Mouse (Mus musculus): ENCODE measurements around the gene Clpb. TPM values are rescaled to one million over a fixed set of nuclear protein-coding genes. Genes with fewer than 3 reads are reported as not detected.
"Not testable (repeated sequence)": the region's sequence is repeated elsewhere in the genome, so short reads cannot be mapped to it uniquely, and the experiment has no call there.

Gene Clpb
- 2.1 and 3.1 TPM in 2 replicates for polyA plus RNA-seq (2012)

DNA sequence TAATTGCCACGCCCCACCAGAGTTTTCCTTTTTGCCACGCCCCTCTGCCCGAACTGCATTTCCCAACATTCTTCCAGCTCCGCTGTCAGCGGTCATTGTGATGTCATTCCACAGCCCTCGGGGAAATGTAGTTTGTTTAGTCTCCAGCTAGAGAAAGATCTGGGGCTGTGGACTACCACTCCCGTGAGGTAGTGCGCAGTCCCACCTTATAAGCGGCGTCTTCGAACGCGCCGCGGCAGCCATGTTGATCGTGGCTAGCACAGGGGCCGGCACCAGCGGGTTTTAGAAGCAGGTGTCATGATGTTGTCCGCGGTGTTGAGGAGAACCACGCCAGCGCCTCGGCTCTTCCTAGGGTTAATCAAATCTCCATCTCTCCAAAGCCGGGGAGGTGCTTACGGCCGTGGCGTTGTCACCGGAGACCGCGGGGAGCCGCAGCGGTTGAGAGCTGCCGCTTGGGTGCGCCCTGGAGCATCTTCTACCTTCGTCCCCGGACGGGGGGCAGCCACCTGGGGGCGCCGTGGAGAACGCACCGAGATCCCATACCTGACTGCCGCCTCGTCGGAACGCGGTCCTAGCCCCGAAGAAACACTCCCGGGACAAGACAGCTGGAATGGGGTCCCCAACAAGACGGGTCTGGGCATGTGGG is at the start of gene Clpb:
TSS of gene Clpb (plus strand) at position 120 of the 646 bp plus-strand sequence.
- TF ChIP-seq GATA1 (IDR thresholded peaks at IDR 0.05; ENCODE audit: low read length), result no peak
- no peak for TF ChIP-seq TAL1 (IDR thresholded peaks at IDR 0.05; ENCODE audit: low read length)
- no peaks in the 10 kb centered on the region for H3K27me3 ChIP-seq (ENCODE audit: control insufficient read depth)

DNA sequence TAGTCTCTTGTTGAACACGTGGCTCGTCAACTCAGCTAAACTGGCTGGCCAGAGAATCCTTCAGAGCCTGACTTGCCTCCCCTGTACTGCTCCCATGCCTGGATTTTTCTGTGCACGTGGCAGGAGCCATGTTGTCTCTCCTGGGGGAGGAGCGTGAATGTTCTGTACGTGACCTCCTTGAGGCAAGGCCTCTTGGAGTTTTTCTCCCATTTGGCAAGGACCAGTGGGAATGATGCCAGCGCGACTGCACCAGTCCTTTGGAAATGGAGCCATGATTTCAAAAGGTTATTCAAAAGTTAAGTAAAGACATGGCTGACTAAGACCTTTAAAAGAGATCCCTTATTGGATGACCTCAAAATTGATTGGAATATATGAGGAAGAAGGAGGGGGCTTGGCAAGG is 48.0 kb upstream of the Clpb start:
- H3K27me3 ChIP-seq (ENCODE audit: control insufficient read depth), result no peaks in the 10 kb centered on the region
- no peaks in the 10 kb centered on the region for H3K4me1 ChIP-seq (ENCODE audit: control insufficient read depth)
- H3K9me3 ChIP-seq (ENCODE audit: control insufficient read depth, low read length), result no peaks in the 10 kb centered on the region
- no peak overlapping the region for H3K4me3 ChIP-seq (replicated peaks)
- H3K36me3 ChIP-seq (ENCODE audit: control insufficient read depth), result no peaks in the 10 kb centered on the region
- TF ChIP-seq GATA1 (IDR thresholded peaks at IDR 0.05; ENCODE audit: low read length), result no peak
- no peak for TF ChIP-seq TAL1 (IDR thresholded peaks at IDR 0.05; ENCODE audit: low read length)

More for the DNA sequence above, at the start of gene Clpb:
- Histone ChIP-seq H3K36me3 (ENCODE audit: control insufficient read depth) (peaks cover 4% of the 10 kb centered on the region), H3K4me1 (ENCODE audit: control insufficient read depth) (peaks cover 28% of the 10 kb centered on the region), H3K4me3 (replicated peaks) (peak within 1 kb of the TSS; percentile 77), H3K9me3 (ENCODE audit: control insufficient read depth, low read length) (no peaks in the 10 kb centered on the region)

DNA sequence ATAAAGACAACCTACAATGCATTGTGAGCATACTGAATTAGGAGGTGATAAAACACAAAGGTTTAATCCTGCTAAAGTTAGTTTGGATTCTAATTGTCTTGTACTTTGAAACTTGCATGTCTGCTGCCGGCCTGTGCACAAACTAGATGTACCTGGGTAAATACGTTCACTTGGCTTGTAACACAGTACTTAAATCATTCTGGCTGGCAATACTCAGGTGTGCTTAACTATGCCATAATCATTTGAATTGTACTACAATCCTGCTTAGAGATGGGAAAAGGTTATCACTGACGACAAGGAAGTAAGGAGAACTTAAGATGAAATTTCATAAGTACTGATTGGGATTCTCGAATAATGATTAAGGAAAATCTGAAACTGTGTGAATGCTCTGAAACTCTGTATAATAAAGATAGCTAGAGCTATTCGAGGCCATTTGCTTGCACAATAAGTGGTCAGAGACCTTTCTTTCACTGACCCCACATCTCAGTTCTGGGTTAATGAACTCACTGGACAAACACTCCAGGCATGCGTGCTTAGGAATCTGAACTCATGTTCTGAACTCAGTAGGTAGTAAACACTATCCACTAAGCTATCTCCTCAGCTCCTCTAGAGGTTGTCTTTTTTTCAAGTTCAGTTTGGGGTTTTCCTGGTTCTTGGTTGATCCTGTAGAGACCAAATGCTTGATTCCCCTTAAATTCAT is 47.1 kb upstream of the Clpb start:
- Histone ChIP-seq H3K4me1 (ENCODE audit: control insufficient read depth) (no peaks in the 10 kb centered on the region), H3K27me3 (ENCODE audit: control insufficient read depth) (no peaks in the 10 kb centered on the region), H3K36me3 (ENCODE audit: control insufficient read depth) (no peaks in the 10 kb centered on the region), H3K9me3 (ENCODE audit: control insufficient read depth, low read length) (no peaks in the 10 kb centered on the region), H3K4me3 (replicated peaks) (no peak overlapping the region)
- TF ChIP-seq GATA1 (IDR thresholded peaks at IDR 0.05; ENCODE audit: low read length) (no peak), TAL1 (IDR thresholded peaks at IDR 0.05; ENCODE audit: low read length) (no peak)

GRCm38 (mm10) chr7:101617438-101618165 is 45.8 kb upstream of the Clpb start:
- Histone ChIP-seq H3K9me3 (ENCODE audit: control insufficient read depth, low read length) (no peaks in the 10 kb centered on the region), H3K36me3 (ENCODE audit: control insufficient read depth) (no peaks in the 10 kb centered on the region), H3K4me3 (replicated peaks) (no peak overlapping the region), H3K4me1 (ENCODE audit: control insufficient read depth) (peaks cover 4% of the 10 kb centered on the region), H3K27me3 (ENCODE audit: control insufficient read depth) (no peaks in the 10 kb centered on the region)
- no peak for TF ChIP-seq TAL1 (IDR thresholded peaks at IDR 0.05; ENCODE audit: low read length)
- TF ChIP-seq GATA1 (IDR thresholded peaks at IDR 0.05; ENCODE audit: low read length), result no peak

- H3K9me3 ChIP-seq (ENCODE audit: control insufficient read depth, low read length), result no peaks in the 10 kb centered on the region
- no peak overlapping the region for H3K4me3 ChIP-seq (replicated peaks)
- H3K27me3 ChIP-seq (ENCODE audit: control insufficient read depth), result peaks cover 3% of the 10 kb centered on the region
- H3K4me1 ChIP-seq (ENCODE audit: control insufficient read depth), result peaks cover 4% of the 10 kb centered on the region
- TF ChIP-seq GATA1 (IDR thresholded peaks at IDR 0.05; ENCODE audit: low read length), result no peak
- TF ChIP-seq TAL1 (IDR thresholded peaks at IDR 0.05; ENCODE audit: low read length), result no peak
- no peaks in the 10 kb centered on the region for H3K36me3 ChIP-seq (ENCODE audit: control insufficient read depth)
Observed at GRCm38 (mm10) chr7:101618273-101618672, 45.2 kb upstream of the Clpb start.

GRCm38 (mm10) chr7:101620373-101620772 is 43.1 kb upstream of the Clpb start:
- peaks cover 3% of the 10 kb centered on the region for H3K27me3 ChIP-seq (ENCODE audit: control insufficient read depth)
- H3K4me1 ChIP-seq (ENCODE audit: control insufficient read depth), result peaks cover 4% of the 10 kb centered on the region
- H3K36me3 ChIP-seq (ENCODE audit: control insufficient read depth), result no peaks in the 10 kb centered on the region
- H3K9me3 ChIP-seq (ENCODE audit: control insufficient read depth, low read length), result no peaks in the 10 kb centered on the region
- TF ChIP-seq TAL1 (IDR thresholded peaks at IDR 0.05; ENCODE audit: low read length) (no peak), GATA1 (IDR thresholded peaks at IDR 0.05; ENCODE audit: low read length) (no peak)
- no peak overlapping the region for H3K4me3 ChIP-seq (replicated peaks)

GRCm38 (mm10) chr7:101621861-101622260 is 41.6 kb upstream of the Clpb start:
- H3K4me1 ChIP-seq (ENCODE audit: control insufficient read depth); H3K4me3 ChIP-seq (replicated peaks): not testable (repeated sequence)

DNA sequence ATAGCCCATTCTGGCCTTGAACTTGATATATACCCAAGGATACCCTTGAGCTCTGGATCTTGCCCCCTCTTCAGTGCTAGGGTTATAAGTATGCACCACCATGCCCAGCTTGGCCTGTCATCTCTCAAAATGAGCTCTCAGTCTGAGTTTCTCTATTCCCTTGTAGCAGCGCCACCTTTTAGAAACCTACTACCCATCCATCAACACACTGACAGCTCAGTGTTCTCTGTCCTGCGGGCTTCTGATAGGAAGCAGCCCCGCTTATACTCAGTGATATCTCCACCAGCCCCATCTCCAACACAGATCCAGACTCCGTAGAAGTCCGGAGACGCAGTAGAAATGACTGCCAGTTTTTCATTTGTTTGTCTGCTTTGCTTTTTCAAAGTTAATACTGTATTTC is 39.1 kb upstream of the Clpb start:
- no peaks in the 10 kb centered on the region for H3K36me3 ChIP-seq (ENCODE audit: control insufficient read depth)
- H3K4me1 ChIP-seq (ENCODE audit: control insufficient read depth), result peaks cover 4% of the 10 kb centered on the region
- TF ChIP-seq GATA1 (IDR thresholded peaks at IDR 0.05; ENCODE audit: low read length) (no peak), TAL1 (IDR thresholded peaks at IDR 0.05; ENCODE audit: low read length) (no peak)

More at GRCm38 (mm10) chr7:101621861-101622260, 41.6 kb upstream of the Clpb start:
- not testable (repeated sequence) for H3K27me3 ChIP-seq (ENCODE audit: control insufficient read depth); H3K36me3 ChIP-seq (ENCODE audit: control insufficient read depth); H3K9me3 ChIP-seq (ENCODE audit: control insufficient read depth, low read length)

DNA sequence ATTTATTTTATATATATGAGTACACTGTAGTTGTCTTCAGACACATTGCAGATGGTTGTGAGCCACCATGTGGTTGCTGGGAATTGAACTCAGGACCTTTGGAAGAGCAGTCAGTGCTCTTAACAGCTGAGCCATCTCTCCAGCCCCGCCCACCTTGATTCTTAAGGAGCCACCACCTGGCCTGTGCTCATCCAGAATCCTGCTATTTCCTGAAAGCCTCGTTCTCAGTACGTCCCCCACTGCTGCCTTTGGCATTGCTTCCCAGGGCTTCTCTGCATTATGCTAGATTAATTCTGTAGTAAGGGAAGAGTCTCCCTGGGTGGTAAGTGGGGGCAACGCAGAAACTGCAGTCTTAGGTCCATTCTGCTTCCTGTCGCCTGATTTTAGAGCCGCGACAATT is 36.3 kb upstream of the Clpb start:
- not testable (repeated sequence) for H3K9me3 ChIP-seq (ENCODE audit: control insufficient read depth, low read length)

More for the DNA sequence above, 39.1 kb upstream of the Clpb start:
- Histone ChIP-seq H3K27me3 (ENCODE audit: control insufficient read depth) (peaks cover 3% of the 10 kb centered on the region), H3K4me3 (replicated peaks) (no peak overlapping the region), H3K9me3 (ENCODE audit: control insufficient read depth, low read length) (no peaks in the 10 kb centered on the region)

More for the DNA sequence above, 36.3 kb upstream of the Clpb start:
- not testable (repeated sequence) for H3K27me3 ChIP-seq (ENCODE audit: control insufficient read depth); H3K4me3 ChIP-seq (replicated peaks); H3K36me3 ChIP-seq (ENCODE audit: control insufficient read depth); H3K4me1 ChIP-seq (ENCODE audit: control insufficient read depth)
